Mouse (Mus musculus) CH12.LX (cell line): ENCODE results near the gene Stom. TPM values are rescaled to one million over a fixed set of nuclear protein-coding genes. Genes with fewer than 3 reads are reported as not detected.

Source experiments
- DNase-seq: peaks from one replicate; pipeline ENCODE4 v3.0.0-alpha.2; 2013; ENCODE audit errors: extremely low read depth
- H3K27ac ChIP-seq: 2 replicates; pipeline ENCODE4 v1.5.1; 2012; ENCODE audit warnings: low read depth, mild to moderate bottlenecking, control low read depth, moderate library complexity; ENCODE audit not compliant: insufficient read depth
- H3K27me3 ChIP-seq: replicated peaks from 2 replicates; pipeline ENCODE3; 2012; ENCODE audit warnings: inconsistent platforms
- H3K36me3 ChIP-seq, 2 experiments: replicated peaks in 1 of 2; 2 replicates each; pipeline versions ENCODE3 to v1.6.1; 2012; ENCODE audit warnings: inconsistent platforms in 1 of 2, low read length in 1 of 2, mild to moderate bottlenecking in 1 of 2, mixed read lengths in 1 of 2, moderate library complexity in 1 of 2; ENCODE audit not compliant: control insufficient read depth in 1 of 2, insufficient read depth in 1 of 2
- H3K4me1 ChIP-seq, 2 experiments: 2 replicates each; pipeline ENCODE4 v1.6.1; 2012; ENCODE audit warnings: inconsistent platforms in 1 of 2, moderate library complexity in 1 of 2; ENCODE audit not compliant: insufficient read depth in 2 of 2, control insufficient read depth in 1 of 2
- H3K4me2 ChIP-seq: 2 replicates; pipeline ENCODE4 v1.6.1; 2012; ENCODE audit warnings: low read depth, mild to moderate bottlenecking, control low read depth; ENCODE audit not compliant: poor library complexity, insufficient read depth, severe bottlenecking
- H3K4me3 ChIP-seq, 3 experiments: fragments of 150-350 bp in 1 of 3; sonication (generic) in 1 of 3; replicated peaks in 1 of 3; 2 replicates each; pipeline versions ENCODE3 to v1.5.1; 2011 to 2012; ENCODE audit warnings: low read depth in 2 of 3, low read length in 2 of 3, mild to moderate bottlenecking in 2 of 3, moderate library complexity in 2 of 3, control low read depth in 1 of 3, improper control_type of control experiment in 1 of 3, inconsistent platforms in 1 of 3, mixed read lengths in 1 of 3; ENCODE audit not compliant: poor library complexity in 1 of 3
- H3K79me2 ChIP-seq: replicated peaks from 2 replicates; pipeline ENCODE4 v1.6.1; 2012; ENCODE audit warnings: mild to moderate bottlenecking, moderate library complexity; ENCODE audit not compliant: control insufficient read depth, poor library complexity, insufficient read depth, severe bottlenecking; ENCODE audit errors: extremely low read depth
- H3K9ac ChIP-seq: 2 replicates; pipeline ENCODE4 v1.6.1; 2012; ENCODE audit warnings: low read depth, mild to moderate bottlenecking, control low read depth, moderate library complexity; ENCODE audit not compliant: insufficient read depth
- H3K9me3 ChIP-seq: replicated peaks from 2 replicates; pipeline ENCODE3; 2012; ENCODE audit warnings: low read length, inconsistent platforms, mixed read lengths
- CHD2 ChIP-seq: IDR thresholded peaks from 2 replicates; pipeline ENCODE4 v1.6.1; 2011; ENCODE audit warnings: low read length, improper control_type of control experiment
- CTCF ChIP-seq, 2 experiments: IDR thresholded peaks in 1 of 2; conservative IDR thresholded peaks in 1 of 2; 2 replicates each; pipeline ENCODE4 v1.5.1; 2011 to 2012; ENCODE audit warnings: low read depth in 2 of 2, low read length in 2 of 2, improper control_type of control experiment in 1 of 2, inconsistent platforms in 1 of 2, mild to moderate bottlenecking in 1 of 2, moderate library complexity in 1 of 2
- E2F4 ChIP-seq: IDR thresholded peaks from 2 replicates; pipeline ENCODE4 v1.6.1; 2011; ENCODE audit warnings: low read depth, low read length, improper control_type of control experiment; ENCODE audit not compliant: insufficient replicate concordance
- ELF1 ChIP-seq: IDR thresholded peaks from 2 replicates; pipeline ENCODE4 v1.6.1; 2014; ENCODE audit warnings: low read depth, mild to moderate bottlenecking, inconsistent platforms, low read length, improper control_type of control experiment
- EP300 ChIP-seq: IDR thresholded peaks from 2 replicates; pipeline ENCODE4 v1.6.1; 2011; ENCODE audit warnings: low read length, improper control_type of control experiment
- ETS1 ChIP-seq: conservative IDR thresholded peaks from 2 replicates; pipeline ENCODE4 v1.6.1; 2012; ENCODE audit warnings: low read depth, mild to moderate bottlenecking, inconsistent platforms, low read length, improper control_type of control experiment, moderate library complexity
- GABPA ChIP-seq: IDR thresholded peaks from 2 replicates; pipeline ENCODE4 v1.6.1; 2012; ENCODE audit warnings: low read depth, low read length, improper control_type of control experiment, inconsistent platforms; ENCODE audit not compliant: insufficient replicate concordance
- MAFK ChIP-seq: IDR thresholded peaks from 2 replicates; pipeline ENCODE4 v1.6.1; 2011; ENCODE audit warnings: low read length, improper control_type of control experiment; ENCODE audit not compliant: insufficient replicate concordance
- MAZ ChIP-seq: IDR thresholded peaks from 2 replicates; pipeline ENCODE4 v1.6.1; 2012; ENCODE audit warnings: low read depth, mild to moderate bottlenecking, inconsistent platforms, low read length, improper control_type of control experiment, moderate library complexity
- MXI1 ChIP-seq: IDR thresholded peaks from 2 replicates; pipeline ENCODE4 v1.6.1; 2011; ENCODE audit warnings: mild to moderate bottlenecking, low read depth, low read length, improper control_type of control experiment
- NELFE ChIP-seq: IDR thresholded peaks from 2 replicates; pipeline ENCODE4 v1.6.1; 2011; ENCODE audit warnings: low read depth, low read length, improper control_type of control experiment
- RAD21 ChIP-seq: IDR thresholded peaks from 2 replicates; pipeline ENCODE4 v1.6.1; 2011; ENCODE audit warnings: low read depth, mild to moderate bottlenecking, low read length, improper control_type of control experiment, moderate library complexity
- RCOR1 ChIP-seq: conservative IDR thresholded peaks from 2 replicates; pipeline ENCODE4 v1.6.1; 2012; ENCODE audit warnings: low read depth, mild to moderate bottlenecking, inconsistent platforms, low read length, improper control_type of control experiment
- SIN3A ChIP-seq: IDR thresholded peaks from 2 replicates; pipeline ENCODE4 v1.6.1; 2012; ENCODE audit warnings: low read length, improper control_type of control experiment, inconsistent platforms
- TBP ChIP-seq: conservative IDR thresholded peaks from 2 replicates; pipeline ENCODE4 v1.6.1; 2011; ENCODE audit warnings: low read depth, low read length, improper control_type of control experiment
- TCF12 ChIP-seq: IDR thresholded peaks from 2 replicates; pipeline ENCODE4 v1.6.1; 2014; ENCODE audit warnings: low read depth, mild to moderate bottlenecking, inconsistent platforms, low read length, improper control_type of control experiment
- ZKSCAN1 ChIP-seq: IDR thresholded peaks from 2 replicates; pipeline ENCODE4 v1.6.1; 2012; ENCODE audit warnings: low read depth, inconsistent platforms, low read length, improper control_type of control experiment, borderline replicate concordance
- ZNF384 ChIP-seq: IDR thresholded peaks from 2 replicates; pipeline ENCODE4 v1.6.1; 2012; ENCODE audit warnings: low read depth, low read length, improper control_type of control experiment, inconsistent platforms
- dilution Hi-C: fragments of 300-500 bp; cut with MboI; formaldehyde crosslinking; loops from 2 replicates; pipeline ENCODE4 v1.14.3; 2020; ENCODE audit warnings: low sequenced_read_pairs; ENCODE audit not compliant: extremely low pct_unique_long_range_greater_than_20kb, extremely low pct_ligation_motif_present
- in situ Hi-C: fragments of 300-500 bp; cut with MboI; formaldehyde crosslinking; loops from 3 replicates; pipeline ENCODE4 v1.14.3; 2019; ENCODE audit warnings: low sequenced_read_pairs, low pct_ligation_motif_present, low pct_unique_long_range_greater_than_20kb, mixed read lengths
- polyA plus RNA-seq: library from polyadenylated mRNA; unstranded; fragments of >175 nt; gene quantifications from 2 replicates; pipeline ENCODE4 v1.2.1, GENCODE M21; 2012; ENCODE audit warnings: low read depth; ENCODE audit not compliant: insufficient read length
- total RNA-seq, 2 experiments: library from RNA; depleted of rRNA; stranded (reverse); fragments of 300-350 nt in 1 of 2; fragments of >200 nt in 1 of 2; gene quantifications; 2 replicates each; pipeline ENCODE4 v1.2.3; 2012 to 2014

The Stom gene
- total and polyA plus RNA-seq, 3 experiments: 4.3 to 6.3 (median 5.8) TPM

- TF ChIP-seq ELF1 (no peak), SIN3A (no peak), GABPA (no peak), TCF12 (no peak), ETS1 (no peak), NELFE (no peak)
- TF ChIP-seq, all 38 proteins: peak for 0
- Histone ChIP-seq H3K4me1 (peaks cover 7 to 21% of the 10 kb centered on the region in 2 experiments), H3K27ac (no peak overlapping the region), H3K79me2 (no peaks in the 10 kb centered on the region), H3K9ac (no peak overlapping the region), H3K36me3 (no peaks in the 10 kb centered on the region), H3K4me2 (no peak overlapping the region), H3K9me3 (no peaks in the 10 kb centered on the region), H3K27me3 (peaks cover 12% of the 10 kb centered on the region), H3K4me3 (no peak overlapping the region)
- dilution Hi-C loops: no loop called here
- DNase-seq: no peak
- in situ Hi-C loops: loop anchor here (5.0 kb wide), 1 partner anchor 41 kb away; no protein-coding TSS in a partner anchor
Observed at GRCm38 (mm10) chr2:35338707-35339106, 1.9 kb upstream of the Stom start.

- Histone ChIP-seq H3K27me3 (peaks cover 12% of the 10 kb centered on the region), H3K79me2 (no peaks in the 10 kb centered on the region), H3K4me2 (no peak overlapping the region), H3K9ac (no peak overlapping the region), H3K4me1 (peaks cover 7 to 21% of the 10 kb centered on the region in 2 experiments), H3K27ac (no peak overlapping the region), H3K4me3 (no peak overlapping the region), H3K9me3 (no peaks in the 10 kb centered on the region), H3K36me3 (no peaks in the 10 kb centered on the region)
- no peak for DNase-seq
- no peak for TF ChIP-seq CTCF (conservative IDR thresholded peaks at IDR 0.05 in 1 of 2, IDR thresholded peaks at IDR 0.05 in 1 of 2; ENCODE audit: low read depth in 2 of 2, low read length in 2 of 2)
- TF ChIP-seq TBP: no peak
- no peak for TF ChIP-seq EP300
- no peak for TF ChIP-seq ZNF384
- TF ChIP-seq RCOR1: no peak
- no peak for TF ChIP-seq RAD21
- no peak for TF ChIP-seq MAFK
- TF ChIP-seq CHD2: no peak
- TF ChIP-seq MAZ: no peak
- no peak for TF ChIP-seq ETS1
- no peak for TF ChIP-seq ZKSCAN1
- TF ChIP-seq MXI1: no peak
- TF ChIP-seq E2F4: no peak
- dilution Hi-C loops: no loop called here
- in situ Hi-C loops: loop anchor here (5.0 kb wide), 1 partner anchor 41 kb away; no protein-coding TSS in a partner anchor
Observed at GRCm38 (mm10) chr2:35338036-35338435, 1.3 kb upstream of the Stom start.
